Mouse (Mus musculus): ENCODE measurements around the gene Grm4. TPM values are rescaled to one million over a fixed set of nuclear protein-coding genes. Genes with fewer than 3 reads are reported as not detected.

Gene Grm4
- total and polyA plus RNA-seq, 3 experiments = 0.13 to 0.47 (median 0.16) TPM

- no peaks in the 10 kb centered on the region for H3K27me3 ChIP-seq (ENCODE audit: control insufficient read depth, insufficient read depth, low read length)
- H3K4me3 ChIP-seq = no peak overlapping the region
- intact Hi-C loops (cut with DNase I) = loop anchor here (2.0 kb wide), 2 partner anchors 29 to 59 kb away; partner anchors contain the start of gene Nudt3
- no peak overlapping the region for H3K9ac ChIP-seq (ENCODE audit: low read depth, low read length)
- DNase-seq = no peak
- WGBS = 81% methylated on average over 7 of the region's 7 CpGs
- H3K79me2 ChIP-seq (replicated peaks; ENCODE audit: control insufficient read depth, insufficient read depth, low read length) = no peaks in the 10 kb centered on the region
- no peaks in the 10 kb centered on the region for H3K36me3 ChIP-seq (ENCODE audit: control insufficient read depth, insufficient read depth, low read length)
- H3K27ac ChIP-seq = no peak overlapping the region
- H3K4me1 ChIP-seq (ENCODE audit: control insufficient read depth, insufficient read depth, low read length) = peaks cover 2% of the 10 kb centered on the region; the same call in 1 of the 2 replicates
- no peak for TF ChIP-seq EP300 (IDR thresholded peaks at IDR 0.05; ENCODE audit: insufficient read depth, low read depth, low read length)
- TF ChIP-seq CTCF (IDR thresholded peaks at IDR 0.05) = no peak
- TF ChIP-seq POLR2A (IDR thresholded peaks at IDR 0.05; ENCODE audit: insufficient read depth, low read depth, low read length) = no peak
These were observed 42.6 kb upstream of the Grm4 start for GRCm38 (mm10) chr17:27563771-27564244.

- peaks cover 2% of the 10 kb centered on the region; the same call in 1 of the 2 replicates for H3K4me1 ChIP-seq (ENCODE audit: control insufficient read depth, insufficient read depth, low read length)
- intact Hi-C loops (cut with DNase I) = no loop called here
These were observed 40.8 kb upstream of the Grm4 start for GRCm38 (mm10) chr17:27561809-27562526.

GRCm38 (mm10) chr17:27560926-27561480 lies 39.8 kb upstream of the Grm4 start:
- Histone ChIP-seq H3K27ac (no peak overlapping the region), H3K9ac (ENCODE audit: low read depth, low read length) (no peak overlapping the region), H3K79me2 (replicated peaks; ENCODE audit: control insufficient read depth, insufficient read depth, low read length) (no peaks in the 10 kb centered on the region), H3K4me3 (no peak overlapping the region), H3K4me1 (ENCODE audit: control insufficient read depth, insufficient read depth, low read length) (peaks cover 2% of the 10 kb centered on the region; the same call in 1 of the 2 replicates), H3K27me3 (ENCODE audit: control insufficient read depth, insufficient read depth, low read length) (no peaks in the 10 kb centered on the region), H3K36me3 (ENCODE audit: control insufficient read depth, insufficient read depth, low read length) (no peaks in the 10 kb centered on the region)
- no peak for TF ChIP-seq CTCF (IDR thresholded peaks at IDR 0.05)
- no peak for TF ChIP-seq EP300 (IDR thresholded peaks at IDR 0.05; ENCODE audit: insufficient read depth, low read depth, low read length)
- no peak for TF ChIP-seq POLR2A (IDR thresholded peaks at IDR 0.05; ENCODE audit: insufficient read depth, low read depth, low read length)
- WGBS = 71% methylated on average over 13 of the region's 13 CpGs
- no peak for DNase-seq
- intact Hi-C loops (cut with DNase I) = no loop called here

More at GRCm38 (mm10) chr17:27561809-27562526, 40.8 kb upstream of the Grm4 start:
- no peak overlapping the region for H3K9ac ChIP-seq (ENCODE audit: low read depth, low read length)
- no peaks in the 10 kb centered on the region for H3K79me2 ChIP-seq (replicated peaks; ENCODE audit: control insufficient read depth, insufficient read depth, low read length)
- WGBS = 40% methylated on average over 10 of the region's 11 CpGs
- H3K27me3 ChIP-seq (ENCODE audit: control insufficient read depth, insufficient read depth, low read length) = no peaks in the 10 kb centered on the region
- TF ChIP-seq POLR2A (IDR thresholded peaks at IDR 0.05; ENCODE audit: insufficient read depth, low read depth, low read length) = no peak
- no peak for TF ChIP-seq EP300 (IDR thresholded peaks at IDR 0.05; ENCODE audit: insufficient read depth, low read depth, low read length)
- no peaks in the 10 kb centered on the region for H3K36me3 ChIP-seq (ENCODE audit: control insufficient read depth, insufficient read depth, low read length)
- no peak overlapping the region for H3K27ac ChIP-seq
- no peak for DNase-seq
- no peak overlapping the region for H3K4me3 ChIP-seq

GRCm38 (mm10) chr17:27559596-27559995 lies 38.4 kb upstream of the Grm4 start:
- no peak for TF ChIP-seq POLR2A (IDR thresholded peaks at IDR 0.05; ENCODE audit: insufficient read depth, low read depth, low read length)
- no peak for TF ChIP-seq CTCF (IDR thresholded peaks at IDR 0.05)
- no peak for TF ChIP-seq EP300 (IDR thresholded peaks at IDR 0.05; ENCODE audit: insufficient read depth, low read depth, low read length)
- intact Hi-C loops (cut with DNase I) = no loop called here
- Histone ChIP-seq H3K4me1 (ENCODE audit: control insufficient read depth, insufficient read depth, low read length) (no peaks in the 10 kb centered on the region), H3K79me2 (replicated peaks; ENCODE audit: control insufficient read depth, insufficient read depth, low read length) (no peaks in the 10 kb centered on the region), H3K4me3 (no peak overlapping the region), H3K9ac (ENCODE audit: low read depth, low read length) (no peak overlapping the region), H3K36me3 (ENCODE audit: control insufficient read depth, insufficient read depth, low read length) (no peaks in the 10 kb centered on the region), H3K27ac (no peak overlapping the region), H3K27me3 (ENCODE audit: control insufficient read depth, insufficient read depth, low read length) (no peaks in the 10 kb centered on the region)
- no peak for DNase-seq
- WGBS = 89% methylated on average over 12 of the region's 12 CpGs

- TF ChIP-seq POLR2A (IDR thresholded peaks at IDR 0.05; ENCODE audit: insufficient read depth, low read depth, low read length) = no peak
- no peak for TF ChIP-seq EP300 (IDR thresholded peaks at IDR 0.05; ENCODE audit: insufficient read depth, low read depth, low read length)
- no peak for TF ChIP-seq CTCF (IDR thresholded peaks at IDR 0.05)
- 50% methylated on average over 5 of the region's 5 CpGs for WGBS
- no peak overlapping the region for H3K27ac ChIP-seq
- H3K27me3 ChIP-seq (ENCODE audit: control insufficient read depth, insufficient read depth, low read length) = no peaks in the 10 kb centered on the region
- no peak overlapping the region for H3K9ac ChIP-seq (ENCODE audit: low read depth, low read length)
- no peak overlapping the region for H3K4me3 ChIP-seq
- no peak for DNase-seq
- H3K4me1 ChIP-seq (ENCODE audit: control insufficient read depth, insufficient read depth, low read length) = no peaks in the 10 kb centered on the region
- H3K79me2 ChIP-seq (replicated peaks; ENCODE audit: control insufficient read depth, insufficient read depth, low read length) = no peaks in the 10 kb centered on the region
- no peaks in the 10 kb centered on the region for H3K36me3 ChIP-seq (ENCODE audit: control insufficient read depth, insufficient read depth, low read length)
- intact Hi-C loops (cut with DNase I) = no loop called here
These were observed 37.6 kb upstream of the Grm4 start for GRCm38 (mm10) chr17:27558845-27559244.

Measured in heart, adult 2 months (tissue).